Comparison of ENCODE assay signal across 17 mouse cellular contexts in the genomic region with DNA sequence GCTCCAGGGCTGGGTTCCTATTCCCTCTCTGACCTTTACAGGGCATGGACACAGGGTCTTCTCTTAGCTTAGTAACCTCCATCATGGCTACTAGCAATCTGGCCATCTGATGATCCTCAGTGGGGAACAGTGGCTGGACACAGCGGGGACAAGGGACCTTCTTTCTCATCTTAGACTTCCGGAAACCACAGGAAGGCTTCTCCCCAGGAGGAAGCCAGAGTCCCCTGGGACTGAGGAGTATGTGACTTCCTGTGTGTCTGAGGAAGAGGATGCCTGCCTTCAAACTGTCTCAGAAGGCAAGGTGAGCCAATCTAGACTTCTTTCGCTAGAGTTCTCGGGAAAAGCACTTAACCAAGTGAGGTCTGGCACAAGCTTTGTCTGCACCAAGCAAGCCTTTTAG. TPM values are rescaled to one million over a fixed set of nuclear protein-coding genes. Genes with fewer than 3 reads are reported as not detected.
DNase-seq lines count a peak whose midpoint lies in the region; ATAC-seq and TF ChIP-seq lines count a peak whose summit lies in the region.
"Had no signal": no experiment of that assay in that cellular context is flagged by ENCODE, and none has a peak within 500 bp of the region (broad histone marks: within the 10 kb centered on the region; RNA-seq: fewer than 3 reads in every experiment).

No protein-coding gene starts in this region.

- no peak overlapping the region for H3K9ac ChIP-seq in kidney, embryonic 15.5 days
- no peak overlapping the region for H3K9ac ChIP-seq in lung, embryonic 16.5 days (ENCODE audit: low read length)
- H3K9ac ChIP-seq: embryonic facial prominence, embryonic 12.5 days; hindbrain, embryonic 12.5 days had no signal

- H3K27me3 ChIP-seq in heart, embryonic 10.5 days (ENCODE audit: insufficient read depth, poor library complexity, severe bottlenecking), result peaks cover 33% of the 10 kb centered on the region; the same call in 1 of the 2 replicates
- H3K27me3 ChIP-seq in kidney, embryonic 15.5 days, result peaks cover 19% of the 10 kb centered on the region; the same call in 1 of the 2 replicates
- peaks cover 2% of the 10 kb centered on the region; the same call in 1 of the 2 replicates for H3K27me3 ChIP-seq in lung, embryonic 16.5 days (ENCODE audit: control insufficient read depth, insufficient read depth, low read depth, low read length)
- H3K27me3 ChIP-seq in cerebellum, adult 2 months (ENCODE audit: control insufficient read depth, insufficient read depth, low read length), result no peaks in the 10 kb centered on the region
- H3K27me3 ChIP-seq: embryonic facial prominence, embryonic 12.5 days; hindbrain, embryonic 12.5 days had no signal

- no peaks in the 10 kb centered on the region; the same call in 1 of the 2 replicates for H3K9me3 ChIP-seq in heart, embryonic 10.5 days
- H3K9me3 ChIP-seq in kidney, embryonic 15.5 days (replicated peaks), result no peaks in the 10 kb centered on the region
- no peaks in the 10 kb centered on the region for H3K9me3 ChIP-seq in lung, embryonic 16.5 days (ENCODE audit: control insufficient read depth, low read length)
- H3K9me3 ChIP-seq: embryonic facial prominence, embryonic 12.5 days had no signal

- DNase-seq in heart, embryonic 10.5 days (ENCODE audit: low spot score), result no peak
- no peak for DNase-seq in heart, adult 8-10 months (ENCODE audit: low spot score)
- no peak for DNase-seq in kidney, postnatal 4 days
- no peak for DNase-seq in lung, adult 2 months
- peak; percentile 48 for DNase-seq in induced T-regulatory cell, adult 2 months (ENCODE audit: low read depth)
- no peak for DNase-seq in cerebellum, adult 2 months
- DNase-seq: adrenal gland, adult 2 months; cerebellum, adult 11 months; cerebellum, postnatal 25 days; gastrocnemius, adult 2 months; right cerebral cortex, adult 18-20 months had no signal

- H3K4me2 ChIP-seq in kidney, embryonic 15.5 days, result no peak overlapping the region
- no peak overlapping the region for H3K4me2 ChIP-seq in lung, embryonic 16.5 days (ENCODE audit: low read depth, low read length)
- H3K4me2 ChIP-seq: embryonic facial prominence, embryonic 12.5 days; hindbrain, embryonic 12.5 days had no signal

- H3K4me3 ChIP-seq in heart, embryonic 10.5 days, result no peak overlapping the region
- no peak overlapping the region for H3K4me3 ChIP-seq in kidney, embryonic 15.5 days (replicated peaks)
- H3K4me3 ChIP-seq in lung, embryonic 16.5 days (ENCODE audit: low read length), result no peak overlapping the region
- H3K4me3 ChIP-seq in lung, adult 2 months (replicated peaks; ENCODE audit: extremely low read depth, low read depth, low read length), result no peak overlapping the region
- H3K4me3 ChIP-seq in cerebellum, adult 2 months (replicated peaks; ENCODE audit: insufficient read depth, low read depth, low read length), result no peak overlapping the region
- H3K4me3 ChIP-seq: embryonic facial prominence, embryonic 12.5 days; gastrocnemius, adult 2 months; hindbrain, embryonic 12.5 days had no signal

- 83% methylated on average over 4 of the region's 4 CpGs for WGBS in heart, embryonic 10.5 days
- WGBS in kidney, embryonic 15.5 days, result 82% methylated on average over 4 of the region's 4 CpGs
- WGBS in lung, embryonic 16.5 days, result 72% methylated on average over 4 of the region's 4 CpGs
- WGBS in lung, adult 2 months, result 60% methylated on average over 4 of the region's 4 CpGs
- WGBS in cerebellum, adult 2 months, result 87% methylated on average over 4 of the region's 4 CpGs

- no peak for TF ChIP-seq POLR2A in lung, adult 2 months (IDR thresholded peaks at IDR 0.05; ENCODE audit: borderline replicate concordance, extremely low read depth, low read depth, low read length)
- TF ChIP-seq POLR2A in cerebellum, adult 2 months (IDR thresholded peaks at IDR 0.05; ENCODE audit: borderline replicate concordance, insufficient read depth, low read length), result no peak

- 0 out of 2 replicates have a peak overlapping the region, but pooled peaks have one; percentile 56 for H3K27ac ChIP-seq in heart, embryonic 10.5 days
- peak overlapping the region; percentile 37; the same call in 1 of the 2 replicates for H3K27ac ChIP-seq in kidney, embryonic 15.5 days
- peak overlapping the region; percentile 62 for H3K27ac ChIP-seq in lung, embryonic 16.5 days (ENCODE audit: low read length)
- no peak overlapping the region for H3K27ac ChIP-seq in cerebellum, adult 2 months (ENCODE audit: insufficient read depth, low read length)
- H3K27ac ChIP-seq: embryonic facial prominence, embryonic 12.5 days; gastrocnemius, adult 2 months; hindbrain, embryonic 12.5 days had no signal

- no peak for ATAC-seq in kidney, embryonic 15.5 days (replicated peaks; ENCODE audit: low FRiP score)
- no peak for ATAC-seq in lung, embryonic 16.5 days (ENCODE audit: low read depth)

- TF ChIP-seq CTCF in lung, adult 2 months (IDR thresholded peaks at IDR 0.05; ENCODE audit: insufficient read depth, low read length), result no peak
- no peak for TF ChIP-seq CTCF in cerebellum, adult 2 months (IDR thresholded peaks at IDR 0.05; ENCODE audit: borderline replicate concordance, insufficient read depth, low read depth, low read length)

- H3K36me3 ChIP-seq in heart, embryonic 10.5 days, result no peaks in the 10 kb centered on the region
- no peaks in the 10 kb centered on the region for H3K36me3 ChIP-seq in kidney, embryonic 15.5 days
- no peaks in the 10 kb centered on the region for H3K36me3 ChIP-seq in lung, embryonic 16.5 days (ENCODE audit: control insufficient read depth, insufficient read depth, low read length)
- H3K36me3 ChIP-seq: embryonic facial prominence, embryonic 12.5 days; hindbrain, embryonic 12.5 days had no signal

- peaks cover 26% of the 10 kb centered on the region for H3K4me1 ChIP-seq in heart, embryonic 10.5 days
- H3K4me1 ChIP-seq in kidney, embryonic 15.5 days, result peaks cover 40% of the 10 kb centered on the region
- H3K4me1 ChIP-seq in lung, embryonic 16.5 days (replicated peaks; ENCODE audit: control insufficient read depth, insufficient read depth, low read length), result peaks cover 31% of the 10 kb centered on the region
- peaks cover 10% of the 10 kb centered on the region for H3K4me1 ChIP-seq in lung, adult 2 months (ENCODE audit: control insufficient read depth, insufficient read depth, low read length)
- H3K4me1 ChIP-seq in cerebellum, adult 2 months (ENCODE audit: control insufficient read depth, insufficient read depth, low read length), result no peaks in the 10 kb centered on the region; the same call in 1 of the 2 replicates

RNA-seq across cellular contexts. Expression of a gene that starts 31.7 kb away (rescaled TPM):
- polyA plus RNA-seq in heart, embryonic 10.5 days (2016; fragmentation: Nextera tagmentation; extraction: Ambion mirVana), result 249 and 314 TPM in 2 replicates
- total RNA-seq in heart, adult 8-10 months (2022), result 10 to 100 TPM; 44.3 to 57.6 (median 46.7) TPM
- polyA plus RNA-seq in kidney, embryonic 15.5 days (2015; fragmentation: Nextera tagmentation; extraction: Ambion mirVana), result 250 and 266 TPM in 2 replicates
- polyA plus RNA-seq in lung, embryonic 16.5 days (2015; fragmentation: Nextera tagmentation; extraction: Ambion mirVana), result 237 and 248 TPM in 2 replicates
- polyA plus RNA-seq in lung, adult 2 months (2012; rRNA removed), result 56.8 and 71.2 TPM in 2 replicates
- 65.3 and 67.5 TPM in 2 replicates for polyA plus RNA-seq in cerebellum, adult 2 months (2012; rRNA removed)

RNA-seq across cellular contexts. Expression of a gene that starts 32.0 kb away (rescaled TPM):
- polyA plus RNA-seq in heart, embryonic 10.5 days (2016; fragmentation: Nextera tagmentation; extraction: Ambion mirVana), result 1,295 and 1,617 TPM in 2 replicates
- 1,000 to 10,000 TPM; 4,385 to 5,037 (median 4,791) TPM for total RNA-seq in heart, adult 8-10 months (2022)
- 1,138 and 1,220 TPM in 2 replicates for polyA plus RNA-seq in kidney, embryonic 15.5 days (2015; fragmentation: Nextera tagmentation; extraction: Ambion mirVana)
- 1,058 and 1,114 TPM in 2 replicates for polyA plus RNA-seq in lung, embryonic 16.5 days (2015; fragmentation: Nextera tagmentation; extraction: Ambion mirVana)
- 606 and 728 TPM in 2 replicates for polyA plus RNA-seq in lung, adult 2 months (2012; rRNA removed)
- 2,746 and 2,917 TPM in 2 replicates for polyA plus RNA-seq in cerebellum, adult 2 months (2012; rRNA removed)

RNA-seq across cellular contexts. Expression of a gene that starts 32.2 kb away (rescaled TPM):
- polyA plus RNA-seq in heart, embryonic 10.5 days (2016; fragmentation: Nextera tagmentation; extraction: Ambion mirVana), result 1.9 and 2.8 TPM in 2 replicates
- total RNA-seq in heart, adult 8-10 months (2022), result not detected
- 2.8 and 3.0 TPM in 2 replicates for polyA plus RNA-seq in kidney, embryonic 15.5 days (2015; fragmentation: Nextera tagmentation; extraction: Ambion mirVana)
- 2.5 and 3.2 TPM in 2 replicates for polyA plus RNA-seq in lung, embryonic 16.5 days (2015; fragmentation: Nextera tagmentation; extraction: Ambion mirVana)
- polyA plus RNA-seq in lung, adult 2 months (2012; rRNA removed), result 0.92 and 1.3 TPM in 2 replicates
- 1.1 and 1.9 TPM in 2 replicates for polyA plus RNA-seq in cerebellum, adult 2 months (2012; rRNA removed)
- total RNA-seq: adrenal gland, adult 2 months; gastrocnemius, adult 2 months; granulocyte monocyte progenitor cell, adult 5-6 weeks had no signal
- polyA plus RNA-seq: small intestine, adult 2 months had no signal

RNA-seq across cellular contexts. Expression of a gene that starts 36.1 kb away (rescaled TPM):
- polyA plus RNA-seq in heart, embryonic 10.5 days (2016; fragmentation: Nextera tagmentation; extraction: Ambion mirVana), result 2.1 and 4.5 TPM in 2 replicates
- total RNA-seq in heart, adult 8-10 months (2022), result 1 to 10 TPM; 2.6 to 4.0 (median 4.0) TPM
- polyA plus RNA-seq in kidney, embryonic 15.5 days (2015; fragmentation: Nextera tagmentation; extraction: Ambion mirVana), result 9.6 and 11.5 TPM in 2 replicates
- polyA plus RNA-seq in lung, embryonic 16.5 days (2015; fragmentation: Nextera tagmentation; extraction: Ambion mirVana), result 19.1 and 22.5 TPM in 2 replicates
- polyA plus RNA-seq in lung, adult 2 months (2012; rRNA removed), result 38.6 and 44.7 TPM in 2 replicates
- polyA plus RNA-seq in cerebellum, adult 2 months (2012; rRNA removed), result 1.8 and 2.0 TPM in 2 replicates

RNA-seq across cellular contexts. Expression of a gene that starts 52.6 kb away (rescaled TPM):
- 4.6 and 7.7 TPM in 2 replicates for polyA plus RNA-seq in heart, embryonic 10.5 days (2016; fragmentation: Nextera tagmentation; extraction: Ambion mirVana)
- total RNA-seq in heart, adult 8-10 months (2022), result 1 to 10 TPM; 3.0 to 5.7 (median 4.3) TPM
- 3.0 and 4.0 TPM in 2 replicates for polyA plus RNA-seq in kidney, embryonic 15.5 days (2015; fragmentation: Nextera tagmentation; extraction: Ambion mirVana)
- 4.5 and 5.4 TPM in 2 replicates for polyA plus RNA-seq in lung, embryonic 16.5 days (2015; fragmentation: Nextera tagmentation; extraction: Ambion mirVana)
- polyA plus RNA-seq in lung, adult 2 months (2012; rRNA removed), result 2.4 and 6.2 TPM in 2 replicates
- 8.1 and 8.2 TPM in 2 replicates for polyA plus RNA-seq in cerebellum, adult 2 months (2012; rRNA removed)
- total RNA-seq: granulocyte monocyte progenitor cell, adult 5-6 weeks had no signal
